In genomic region chr11:119267768-119268556, GRCm38 (mm10) we compare ENCODE assay signal across 8 mouse cellular contexts. TPM values are rescaled to one million over a fixed set of nuclear protein-coding genes. Genes with fewer than 3 reads are reported as not detected.
DNase-seq lines count a peak whose midpoint lies in the region; ATAC-seq lines count a peak whose summit lies in the region.

TSS of gene Gaa (plus strand) at chr11:119267887.

- peak; percentile 99 for DNase-seq in NIH3T3 (ENCODE audit: low read depth)
- peak; percentile 98 to 99 for DNase-seq in cerebellum, postnatal 10 days
- DNase-seq in frontal cortex, postnatal 10 days (ENCODE audit: low spot score in 2 of 2): peak; percentile 89 to 95
- peak; percentile 95 for DNase-seq in layer of hippocampus, postnatal 14 days (ENCODE audit: low spot score in 2 of 2)
- peak; percentile 97 for DNase-seq in lung, postnatal 14 days
- peak; percentile 93 for DNase-seq in retina, adult 2 months (ENCODE audit: low read depth, low spot score)
- peak; percentile 94 to 97 for DNase-seq in thymus, postnatal 36 days

- peak within 1 kb of the TSS; percentile 63 for H3K4me3 ChIP-seq in hindbrain, embryonic 12.5 days

- peaks cover 15% of the 10 kb centered on the region for H3K4me1 ChIP-seq in hindbrain, embryonic 12.5 days

- no peaks in the 10 kb centered on the region for H3K27me3 ChIP-seq in hindbrain, embryonic 12.5 days

- peak; percentile 83 for ATAC-seq in hindbrain, embryonic 12.5 days (ENCODE audit: low FRiP score)

- peak within 1 kb of the TSS; percentile 94 for H3K4me2 ChIP-seq in hindbrain, embryonic 12.5 days (replicated peaks)

- WGBS in hindbrain, embryonic 12.5 days: 5% methylated on average over 52 of the region's 52 CpGs

- H3K9ac ChIP-seq in hindbrain, embryonic 12.5 days: peak within 1 kb of the TSS; percentile 80

- no peaks in the 10 kb centered on the region for H3K9me3 ChIP-seq in hindbrain, embryonic 12.5 days (replicated peaks)

- H3K27ac ChIP-seq in hindbrain, embryonic 12.5 days: no peak within 1 kb of the TSS

- peaks cover 12% of the 10 kb centered on the region for H3K36me3 ChIP-seq in hindbrain, embryonic 12.5 days

RNA-seq across cellular contexts. Expression of gene Gaa, which starts in this region (rescaled TPM):
- 49.3 and 52.4 TPM in 2 replicates for polyA plus RNA-seq in hindbrain, embryonic 12.5 days (2016; fragmentation: Nextera tagmentation; extraction: Ambion mirVana)
- 100 to 1,000 TPM; 178 to 184 TPM for total RNA-seq in layer of hippocampus, postnatal 14 days (2021)
